Comparison of ENCODE assay signal across 7 mouse cellular contexts in the genomic region with DNA sequence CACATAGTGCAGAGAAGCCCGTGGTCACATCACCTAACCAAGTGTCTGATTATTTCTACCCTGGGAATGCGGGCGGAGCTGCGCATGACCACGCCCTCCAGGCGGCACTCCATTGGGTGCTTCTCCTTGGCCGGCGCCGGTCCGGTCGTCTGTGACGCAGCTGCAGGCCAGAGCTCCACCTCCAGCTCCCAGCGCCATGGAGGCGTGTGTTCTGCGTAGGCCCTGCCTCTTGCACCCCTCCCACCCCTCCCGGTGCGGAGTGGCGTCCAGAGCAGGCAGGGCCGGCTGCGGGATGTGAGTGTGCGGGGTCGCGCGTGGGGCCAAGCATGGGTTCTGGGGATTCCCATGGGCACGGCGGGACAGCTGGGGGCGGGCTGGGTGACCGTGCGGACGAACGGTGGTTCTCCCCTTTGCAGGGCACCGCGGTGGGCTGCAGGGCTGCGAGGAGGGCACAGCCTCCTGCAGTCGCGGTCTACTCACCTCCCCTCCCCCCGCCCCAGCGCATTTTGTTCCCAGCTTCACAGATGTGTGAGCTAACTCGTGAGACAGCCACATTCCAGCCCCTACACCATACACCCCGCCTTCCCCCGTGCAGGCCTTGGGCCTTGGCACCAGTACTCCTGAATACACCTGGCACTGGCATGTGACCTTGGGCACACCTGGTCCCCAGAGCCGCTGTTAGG. TPM values are rescaled to one million over a fixed set of nuclear protein-coding genes. Genes with fewer than 3 reads are reported as not detected.
DNase-seq lines count a peak whose midpoint lies in the region; ATAC-seq lines count a peak whose summit lies in the region.

TSS of gene Hdac11 (plus strand) at position 112 of the 683 bp plus-strand sequence.

- under 1% methylated on average over 37 of the region's 42 CpGs for WGBS in intestine, embryonic 16.5 days
- under 1% methylated on average over 41 of the region's 42 CpGs for WGBS in midbrain, embryonic 11.5 days

- intact Hi-C loops in left cerebral cortex, postnatal 36 days (cut with DNase I): no loop called here

- H3K27ac ChIP-seq in intestine, embryonic 16.5 days (ENCODE audit: low read length): peak within 1 kb of the TSS; percentile 60
- peak within 1 kb of the TSS; percentile 62; the same call in 1 of the 2 replicates for H3K27ac ChIP-seq in midbrain, embryonic 11.5 days (ENCODE audit: low read depth, low read length)

- peak within 1 kb of the TSS; percentile 78 for H3K9ac ChIP-seq in intestine, embryonic 16.5 days (ENCODE audit: low read depth, low read length)
- H3K9ac ChIP-seq in midbrain, embryonic 11.5 days (ENCODE audit: low read length): peak within 1 kb of the TSS; percentile 85

- peak; percentile 90 for DNase-seq in adrenal gland, adult 8-10 months
- peak; percentile 91 for DNase-seq in embryo, embryonic 9.5 days (ENCODE audit: extremely low spot score)
- peak; percentile 71 to 88 for DNase-seq in gastrocnemius, postnatal 4 days (ENCODE audit: low spot score in 2 of 2)
- DNase-seq in left cerebral cortex, postnatal 36 days (ENCODE audit: low spot score in 2 of 2): peak; percentile 89 to 92
- DNase-seq in midbrain, embryonic 11.5 days (ENCODE audit: low spot score, missing footprints): peak; percentile 97
- peak; percentile 89 for DNase-seq in skeletal muscle tissue, adult 2 months (ENCODE audit: low read depth, low spot score)

- H3K36me3 ChIP-seq in intestine, embryonic 16.5 days (ENCODE audit: control insufficient read depth, insufficient read depth, low read length): no peaks in the 10 kb centered on the region
- H3K36me3 ChIP-seq in midbrain, embryonic 11.5 days (ENCODE audit: control insufficient read depth, insufficient read depth, low read length): no peaks in the 10 kb centered on the region

- peak within 1 kb of the TSS; percentile 85 for H3K4me2 ChIP-seq in intestine, embryonic 16.5 days (ENCODE audit: low read depth, low read length)
- peak within 1 kb of the TSS; percentile 79 for H3K4me2 ChIP-seq in midbrain, embryonic 11.5 days

- H3K9me3 ChIP-seq in intestine, embryonic 16.5 days (ENCODE audit: control insufficient read depth, low read length): no peaks in the 10 kb centered on the region
- no peaks in the 10 kb centered on the region for H3K9me3 ChIP-seq in midbrain, embryonic 11.5 days (ENCODE audit: control insufficient read depth, low read length)

- H3K27me3 ChIP-seq in intestine, embryonic 16.5 days (replicated peaks; ENCODE audit: control insufficient read depth, insufficient read depth, low read length): no peaks in the 10 kb centered on the region
- H3K27me3 ChIP-seq in midbrain, embryonic 11.5 days (ENCODE audit: control insufficient read depth, insufficient read depth, low read length): no peaks in the 10 kb centered on the region

- peak within 1 kb of the TSS; percentile 56 for H3K4me3 ChIP-seq in intestine, embryonic 16.5 days (ENCODE audit: low read length)
- H3K4me3 ChIP-seq in midbrain, embryonic 11.5 days (ENCODE audit: low read depth, low read length): peak within 1 kb of the TSS; percentile 65

- peak; percentile 98 for ATAC-seq in intestine, embryonic 16.5 days
- peak; percentile 97 for ATAC-seq in midbrain, embryonic 11.5 days (ENCODE audit: low FRiP score)

- H3K4me1 ChIP-seq in intestine, embryonic 16.5 days (ENCODE audit: control insufficient read depth, insufficient read depth, low read length): peaks cover 12% of the 10 kb centered on the region
- H3K4me1 ChIP-seq in midbrain, embryonic 11.5 days (ENCODE audit: control insufficient read depth, insufficient read depth, low read length): peaks cover 31% of the 10 kb centered on the region

RNA-seq across cellular contexts. Expression of gene Hdac11, which starts in this region (rescaled TPM):
- total RNA-seq in adrenal gland, adult 8-10 months (2022): 10 to 100 TPM in 3 of 4 experiments, 1 to 10 TPM in 1; 9.8 to 26.5 (median 20.6) TPM
- 10 to 100 TPM; 25.0 to 25.1 TPM for total RNA-seq in gastrocnemius, postnatal 4 days (2021)
- 7.7 and 9.0 TPM in 2 replicates for polyA plus RNA-seq in intestine, embryonic 16.5 days (2015; fragmentation: Nextera tagmentation; extraction: Ambion mirVana)
- 100 to 1,000 TPM; 173 to 178 TPM for total RNA-seq in left cerebral cortex, postnatal 36 days (2021)
- 12.8 and 13.0 TPM in 2 replicates for polyA plus RNA-seq in midbrain, embryonic 11.5 days (2014; fragmentation: Nextera tagmentation; extraction: Ambion mirVana)

Comparison
In these comparisons a context has a peak if more than half of its experiments do, and no peak if none do; other contexts are left out.
1. Peak in every context shown above with its lines: DNase-seq, ATAC-seq, H3K4me3 ChIP-seq and H3K27ac ChIP-seq.
2. RNA of gene Hdac11 (total RNA-seq): 173 to 178 TPM in left cerebral cortex, postnatal 36 days; 9.8 to 26.5 TPM in adrenal gland, adult 8-10 months and 25.0 to 25.1 TPM in gastrocnemius, postnatal 4 days; every median in the first group is over 4 times any median in the second.